Mouse (Mus musculus): ENCODE measurements around the gene Zmiz1. TPM values are rescaled to one million over a fixed set of nuclear protein-coding genes. Genes with fewer than 3 reads are reported as not detected.

Gene Zmiz1
- polyA plus RNA-seq, 1 experiment from 2014 or later, result 4.3 TPM

DNA sequence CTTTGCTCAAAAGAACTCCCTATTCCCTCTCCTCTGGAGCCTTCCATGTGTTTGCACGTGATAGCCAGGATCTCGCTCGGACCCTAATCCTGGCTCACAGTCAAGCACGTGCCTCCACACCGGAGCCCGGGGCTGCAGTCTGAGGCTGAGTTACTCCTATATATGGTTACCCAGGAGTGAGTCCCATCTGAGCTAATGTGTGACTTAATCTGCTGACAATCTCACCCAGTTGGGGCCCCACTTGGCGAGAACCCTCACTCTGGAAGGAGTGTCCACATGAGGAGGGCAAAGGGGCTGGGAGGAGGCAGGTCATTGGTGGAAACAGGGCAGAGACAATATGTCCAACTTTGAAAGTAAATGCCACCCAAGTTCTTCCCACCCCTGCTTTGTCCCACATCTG is 252.2 kb downstream of the Zmiz1 start:
- Histone ChIP-seq H3K4me3 (ENCODE audit: low read depth, low read length) (no peak overlapping the region), H3K36me3 (replicated peaks; ENCODE audit: insufficient read depth, low read length) (peaks cover 13% of the 10 kb centered on the region; the same call in 1 of the 2 replicates), H3K4me1 (ENCODE audit: insufficient read depth) (peaks cover 43% of the 10 kb centered on the region), H3K9ac (replicated peaks) (no peak overlapping the region), H3K4me2 (ENCODE audit: low read depth, low read length) (no peak overlapping the region), H3K9me3 (ENCODE audit: low read length) (no peaks in the 10 kb centered on the region), H3K27me3 (ENCODE audit: insufficient read depth, low read length) (no peaks in the 10 kb centered on the region), H3K27ac (ENCODE audit: low read depth) (0 out of 2 replicates have a peak overlapping the region, but pooled peaks have one; percentile 12)
- DNase-seq (no peak), ATAC-seq (peak; percentile 27)
- 44% methylated on average over 7 of the region's 7 CpGs for WGBS (ENCODE audit: insufficient replicate concordance)
- no peak for TF ChIP-seq CTCF (IDR thresholded peaks at IDR 0.05; ENCODE audit: low read depth)
- no peak for TF ChIP-seq EP300 (IDR thresholded peaks at IDR 0.05; ENCODE audit: low read depth)

DNA sequence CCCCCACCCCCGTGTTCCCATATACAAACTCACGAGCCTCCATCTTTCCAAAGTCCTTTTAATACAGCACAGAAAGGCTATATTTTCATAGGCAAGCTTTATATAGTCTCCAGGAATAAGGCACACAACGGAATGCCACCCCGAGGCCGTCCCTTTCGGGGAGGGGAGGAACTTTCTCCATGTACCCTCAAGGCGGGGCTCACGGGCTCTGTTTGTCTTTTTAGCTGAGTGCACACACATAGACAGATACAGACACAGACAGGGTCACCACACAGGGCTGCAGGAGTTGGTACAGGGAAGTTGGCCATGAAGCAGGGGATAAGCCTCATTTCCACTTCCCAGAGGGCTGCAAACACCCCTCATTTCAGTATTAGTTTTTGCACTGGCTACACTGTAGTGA is 252.6 kb downstream of the Zmiz1 start:
- DNase-seq (no peak), ATAC-seq (no peak)
- Histone ChIP-seq H3K4me2 (ENCODE audit: low read depth, low read length) (no peak overlapping the region), H3K9ac (replicated peaks) (no peak overlapping the region), H3K4me1 (ENCODE audit: insufficient read depth) (peaks cover 43% of the 10 kb centered on the region), H3K4me3 (ENCODE audit: low read depth, low read length) (no peak overlapping the region), H3K27ac (ENCODE audit: low read depth) (0 out of 2 replicates have a peak overlapping the region, but pooled peaks have one; percentile 12), H3K27me3 (ENCODE audit: insufficient read depth, low read length) (no peaks in the 10 kb centered on the region), H3K9me3 (ENCODE audit: low read length) (no peaks in the 10 kb centered on the region), H3K36me3 (replicated peaks; ENCODE audit: insufficient read depth, low read length) (peaks cover 13% of the 10 kb centered on the region; the same call in 1 of the 2 replicates)
- 50% methylated on average over 8 of the region's 8 CpGs for WGBS (ENCODE audit: insufficient replicate concordance)
- TF ChIP-seq CTCF (IDR thresholded peaks at IDR 0.05; ENCODE audit: low read depth) (no peak), EP300 (IDR thresholded peaks at IDR 0.05; ENCODE audit: low read depth) (no peak)

GRCm38 (mm10) chr14:25713443-25713842 is 254.5 kb downstream of the Zmiz1 start:
- Histone ChIP-seq H3K4me3 (ENCODE audit: low read depth, low read length) (no peak overlapping the region), H3K27ac (ENCODE audit: low read depth) (no peak overlapping the region), H3K9ac (replicated peaks) (no peak overlapping the region), H3K27me3 (ENCODE audit: insufficient read depth, low read length) (no peaks in the 10 kb centered on the region), H3K4me2 (ENCODE audit: low read depth, low read length) (no peak overlapping the region), H3K4me1 (ENCODE audit: insufficient read depth) (peaks cover 40% of the 10 kb centered on the region), H3K9me3 (ENCODE audit: low read length) (no peaks in the 10 kb centered on the region), H3K36me3 (replicated peaks; ENCODE audit: insufficient read depth, low read length) (peaks cover 13% of the 10 kb centered on the region; the same call in 1 of the 2 replicates)
- WGBS (ENCODE audit: insufficient replicate concordance), result 29% methylated on average over 4 of the region's 4 CpGs
- no peak for ATAC-seq
- TF ChIP-seq EP300 (IDR thresholded peaks at IDR 0.05; ENCODE audit: low read depth) (no peak), CTCF (IDR thresholded peaks at IDR 0.05; ENCODE audit: low read depth) (peak; percentile 62)
- no peak for DNase-seq

Small RNAs within 50 kb of the gene (microRNA-seq; reads per million reads assigned to microRNA genes)
- gene Mir3075, result 4.1 reads per million, percentile 3 among the genes with 10 or more reads in this experiment

Other genes starting within 250 kb of the Zmiz1 start
- gene Ppif, start 235.0 kb downstream of the Zmiz1 start, polyA plus RNA-seq (2015; fragmentation: Nextera tagmentation; extraction: Ambion mirVana), result 36.0 and 38.4 TPM in 2 replicates